Mouse (Mus musculus): Measurements from ENCODE around the gene Ngrn. TPM values are rescaled to one million over a fixed set of nuclear protein-coding genes. Genes with fewer than 3 reads are reported as not detected.

Ngrn gene
- polyA plus RNA-seq (2012; rRNA removed), result 25.8 and 29.8 TPM in 2 replicates

DNA sequence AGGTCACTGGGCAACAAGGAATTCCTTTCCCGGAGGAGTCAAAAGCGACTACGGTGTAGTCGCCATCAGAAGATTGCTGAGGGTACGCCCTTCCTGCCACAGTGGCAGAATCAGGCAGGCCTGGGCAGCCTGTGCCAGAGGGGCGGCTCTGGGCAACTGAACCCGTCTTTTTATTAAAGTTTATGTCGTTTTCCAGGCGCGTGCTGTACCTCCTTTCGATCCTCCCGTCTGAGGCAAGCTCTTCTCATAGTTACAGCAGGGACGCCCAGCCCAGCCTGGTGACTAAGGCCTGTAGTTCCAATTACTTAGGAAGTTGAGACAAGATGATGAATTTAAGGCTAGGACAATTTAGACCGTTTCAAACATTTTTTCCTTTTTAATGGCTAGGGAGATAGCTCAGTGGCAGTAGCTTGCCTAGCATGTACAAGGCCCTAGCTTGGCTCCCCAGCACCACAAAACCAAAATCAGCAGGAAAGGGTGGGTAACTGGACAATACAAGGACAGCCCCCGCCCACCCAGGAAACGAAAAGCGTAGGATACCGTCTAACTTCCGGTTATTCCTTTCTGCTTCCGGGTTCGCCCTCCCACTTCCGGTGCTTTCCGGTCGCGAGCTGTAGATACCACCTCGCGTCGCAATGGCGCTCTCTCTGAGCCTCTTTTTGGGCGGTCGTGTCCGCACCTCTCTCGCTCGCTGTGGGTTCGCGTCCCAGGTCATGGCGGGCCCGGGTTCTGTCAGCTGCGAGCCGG is at the start of gene Ngrn:
Ngrn (plus strand) TSS at position 591 of the 747 bp plus-strand sequence.

DNA sequence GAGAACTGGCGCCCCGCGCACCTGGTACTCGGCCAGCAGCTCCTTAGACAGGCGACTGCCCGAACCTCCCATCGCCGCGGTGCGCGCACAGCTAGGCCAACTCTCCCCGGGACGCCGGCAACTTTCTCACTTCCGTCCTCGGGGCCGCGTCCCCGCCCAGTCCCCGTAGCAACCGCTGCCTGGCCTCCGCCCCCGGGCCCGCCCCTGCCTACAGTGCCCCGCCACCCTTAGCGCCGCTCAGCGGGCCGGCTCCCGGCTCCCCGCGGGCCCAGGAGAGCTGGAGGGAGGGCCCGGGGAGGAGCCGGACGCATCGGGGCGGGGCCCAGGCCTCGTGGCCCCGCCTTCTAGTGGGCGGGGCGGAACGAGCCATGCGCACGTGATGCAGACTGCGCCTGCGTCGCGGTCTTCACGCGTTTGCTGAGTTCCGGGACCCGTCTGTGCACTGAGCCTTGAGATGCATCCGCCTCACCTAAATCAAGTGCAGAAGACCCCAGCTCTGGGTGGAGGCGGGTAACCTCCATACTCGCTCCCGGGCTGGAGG is 28.5 kb upstream of the Ngrn start, which contains the start of the genes Cib1 and Gdpgp1:
Cib1 (minus strand) TSS at position 325 of the 541 bp plus-strand sequence.
Gdpgp1 (plus strand) TSS at position 377 of the 541 bp plus-strand sequence.

DNA sequence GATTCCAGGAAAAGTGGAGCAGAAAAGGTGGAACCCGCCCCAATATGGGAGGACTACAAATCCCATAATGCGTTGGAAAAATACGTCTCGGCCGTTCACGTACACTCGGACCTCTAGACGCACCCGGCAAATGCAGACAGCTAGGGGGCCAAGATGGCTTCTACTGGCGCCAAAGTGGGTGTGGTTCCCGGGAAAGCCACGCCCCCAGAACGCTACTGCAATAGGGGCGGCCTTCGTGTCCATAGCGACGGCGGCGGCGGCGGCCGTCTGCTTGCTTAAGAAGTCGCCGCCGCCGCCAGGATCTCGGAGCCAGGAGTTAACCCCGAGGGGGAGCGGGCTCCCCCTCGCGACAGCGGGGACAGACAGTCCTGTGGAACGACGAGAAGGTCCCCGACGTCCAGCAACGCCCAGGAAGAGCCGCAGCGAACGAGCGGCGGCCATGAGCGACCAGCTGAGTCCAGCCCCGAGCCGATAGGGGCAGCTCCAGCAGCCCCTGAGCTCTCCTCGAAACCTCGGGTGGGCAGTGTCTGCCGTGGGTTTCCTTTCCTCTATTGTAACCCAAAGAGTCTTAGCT is 14.8 kb upstream of the Ngrn start, which contains the start of gene Ttll13:
Ttll13 (plus strand) TSS at position 229 of the 574 bp plus-strand sequence.

DNA sequence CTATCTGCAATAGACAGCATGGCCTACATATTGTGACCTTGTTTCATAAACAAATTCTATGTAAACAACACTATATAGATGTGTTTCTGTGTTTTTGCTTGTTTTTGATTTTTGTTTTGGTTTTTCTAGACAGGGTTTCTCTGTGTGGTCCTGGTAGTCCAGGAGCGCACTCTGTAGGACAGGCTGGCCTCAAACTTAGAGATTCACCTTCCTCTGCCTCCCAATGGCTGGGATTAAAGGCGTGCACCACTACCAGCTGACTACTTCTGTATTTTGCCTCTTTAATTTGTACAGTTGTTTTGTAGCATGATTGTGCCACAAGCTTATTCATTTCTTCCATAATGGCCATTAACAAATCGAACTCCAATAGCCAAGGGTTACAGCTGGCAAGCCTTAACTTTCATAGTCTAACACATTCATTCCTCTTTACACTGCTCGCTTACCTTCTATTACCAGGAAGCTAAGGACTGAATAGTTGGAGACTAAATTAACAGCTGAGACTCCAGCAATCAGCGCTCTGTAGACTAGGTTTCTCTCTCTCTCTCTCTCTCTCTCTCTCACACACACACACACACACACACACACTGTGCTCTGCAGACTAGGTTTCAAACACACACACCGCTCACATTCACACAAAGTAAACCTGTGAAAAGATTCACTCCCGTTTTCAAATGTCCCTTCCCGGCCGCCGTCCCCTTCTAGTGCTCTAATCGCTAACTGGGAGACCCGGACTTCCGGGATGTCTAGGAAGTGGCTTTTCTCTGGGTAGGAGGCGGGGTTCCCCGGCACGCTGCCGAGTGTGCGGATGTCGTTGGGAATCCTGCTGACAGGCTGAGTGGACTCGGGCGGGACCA is 8.1 kb downstream of the Ngrn start, which contains the start of gene Vps33b:
Vps33b (plus strand) TSS at position 753 of the 854 bp plus-strand sequence.

DNA sequence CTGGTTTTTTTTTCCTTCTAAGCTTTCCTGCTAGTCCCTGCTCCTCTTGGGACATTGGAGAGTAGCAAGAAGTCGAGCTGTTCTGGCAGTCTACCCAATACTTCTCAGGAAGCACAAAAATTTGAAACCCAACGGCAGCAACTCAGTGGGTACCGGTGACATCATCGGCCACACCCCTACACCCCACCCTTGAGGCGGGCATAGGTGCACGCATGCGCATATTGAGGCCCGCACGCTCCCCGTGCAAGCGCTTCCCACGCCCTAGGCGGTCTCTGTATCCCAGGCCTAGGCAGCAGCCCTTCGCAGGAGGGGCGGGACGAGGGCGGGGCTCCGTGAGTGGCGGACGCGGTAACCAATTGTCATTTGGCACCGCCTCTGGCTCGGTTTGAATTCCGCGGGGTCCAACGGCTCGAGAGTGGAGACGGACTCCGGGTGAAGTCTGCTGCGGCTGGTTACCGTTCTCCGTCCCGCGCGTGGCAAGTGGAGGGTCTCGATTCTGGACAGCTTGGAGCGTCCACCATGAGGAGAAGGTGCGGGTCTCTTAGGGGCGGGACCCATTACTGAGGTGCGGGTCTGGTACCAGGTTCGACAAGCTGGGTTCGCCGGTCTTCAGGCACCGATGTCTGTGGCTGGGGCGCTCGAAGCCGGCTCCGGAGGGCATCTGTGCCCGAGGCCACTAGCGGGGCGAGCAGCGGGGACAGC is 33.2 kb downstream of the Ngrn start, which contains the start of gene Prc1:
Prc1 (plus strand) TSS at position 389 of the 702 bp plus-strand sequence.

Other genes with a start within 250 kb of the Ngrn start
- gene Zfp710, start 236.4 kb upstream of the Ngrn start, polyA plus RNA-seq (2012; rRNA removed), result 35.9 and 41.9 TPM in 2 replicates
- 201 and 250 TPM in 2 replicates for gene Idh2, start 145.8 kb upstream of the Ngrn start, polyA plus RNA-seq (2012; rRNA removed)
- 60.8 and 62.2 TPM in 2 replicates for gene Sema4b, start 74.4 kb upstream of the Ngrn start, polyA plus RNA-seq (2012; rRNA removed)
- gene Cib1, start 28.4 kb upstream of the Ngrn start, polyA plus RNA-seq (2012; rRNA removed), result 93.4 and 103 TPM in 2 replicates
- gene Gdpgp1, start 28.4 kb upstream of the Ngrn start, polyA plus RNA-seq (2012; rRNA removed), result 2.4 and 2.7 TPM in 2 replicates
- gene Ttll13, start 14.8 kb upstream of the Ngrn start, polyA plus RNA-seq (2012; rRNA removed), result 1.2 and 1.3 TPM in 2 replicates
- 8.8 and 13.5 TPM in 2 replicates for gene Vps33b, start 8.4 kb downstream of the Ngrn start, polyA plus RNA-seq (2012; rRNA removed)
- 18.5 and 34.2 TPM in 2 replicates for gene Prc1, start 33.2 kb downstream of the Ngrn start, polyA plus RNA-seq (2012; rRNA removed)
- gene Rccd1, start 63.2 kb downstream of the Ngrn start, polyA plus RNA-seq (2012; rRNA removed), result 15.9 and 19.6 TPM in 2 replicates
- 126 and 132 TPM in 2 replicates for gene Unc45a, start 79.8 kb downstream of the Ngrn start, polyA plus RNA-seq (2012; rRNA removed)
- gene Hddc3, start 81.9 kb downstream of the Ngrn start, polyA plus RNA-seq (2012; rRNA removed), result 34.4 and 38.4 TPM in 2 replicates
- gene Man2a2, start 110.2 kb downstream of the Ngrn start, polyA plus RNA-seq (2012; rRNA removed), result 155 and 175 TPM in 2 replicates
- 20.7 and 30.8 TPM in 2 replicates for gene Fes, start 126.7 kb downstream of the Ngrn start, polyA plus RNA-seq (2012; rRNA removed)
- gene Furin, start 144.2 kb downstream of the Ngrn start, polyA plus RNA-seq (2012; rRNA removed), result 154 and 156 TPM in 2 replicates